Mouse (Mus musculus) cerebellum, postnatal 14 days (tissue): ENCODE results near the gene Fcer1g.
"Not testable (repeated sequence)": the region's sequence is repeated elsewhere in the genome, so short reads cannot be mapped to it uniquely, and the experiment has no call there.

Source experiments
- DNase-seq, 2 experiments: peaks; one replicate each; pipeline ENCODE4 v3.0.0; 2021; ENCODE audit warnings: mixed read lengths in 2 of 2

The Fcer1g gene

GRCm38 (mm10) chr1:171263666-171264461 lies 29.7 kb upstream of the Fcer1g start:
- no peak for DNase-seq

DNA sequence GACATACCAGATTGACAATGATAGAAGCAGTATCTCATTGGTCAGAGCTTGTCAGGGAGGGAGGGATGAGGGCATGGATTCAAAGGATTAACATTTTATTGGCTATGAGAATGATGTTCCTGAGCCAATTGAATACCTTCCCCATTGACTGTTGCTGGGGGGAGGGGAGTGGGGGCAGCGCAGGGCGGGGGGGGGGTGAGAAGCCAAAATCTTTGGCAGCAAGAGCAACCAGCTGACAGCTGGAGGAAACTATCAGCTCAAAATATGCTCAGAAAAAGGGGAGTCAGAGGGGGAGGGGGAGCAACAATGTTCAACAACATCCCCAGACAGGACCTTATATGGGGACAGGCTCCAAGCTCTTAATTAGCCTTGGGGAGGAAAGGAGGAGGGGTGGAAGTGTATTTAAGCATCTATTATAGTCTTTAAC lies 29.0 kb upstream of the Fcer1g start:
- peak; percentile 72 to 75 for DNase-seq

GRCm38 (mm10) chr1:171262594-171263130 lies 28.5 kb upstream of the Fcer1g start:
- DNase-seq: peak; percentile 80 to 83

DNA sequence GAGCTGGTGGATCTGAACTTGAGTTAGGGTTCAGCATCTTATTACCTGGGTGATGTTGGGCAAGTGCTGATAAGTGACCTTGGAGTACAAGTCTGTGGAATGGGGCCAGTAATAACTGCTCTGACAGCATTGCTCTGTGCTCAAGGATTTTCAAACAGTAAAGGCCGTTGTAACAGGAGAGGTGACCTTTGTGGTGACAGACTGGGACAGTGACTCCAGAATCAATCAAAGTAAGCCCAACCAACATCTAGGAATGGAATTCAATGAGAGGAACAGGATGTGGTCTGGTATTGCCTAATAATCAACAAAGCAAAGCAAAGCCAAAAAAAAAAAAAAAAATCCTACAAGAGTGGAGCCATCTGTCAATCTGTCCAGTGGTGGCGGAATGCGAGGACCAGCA lies 26.2 kb upstream of the Fcer1g start:
- DNase-seq: no peak

DNA sequence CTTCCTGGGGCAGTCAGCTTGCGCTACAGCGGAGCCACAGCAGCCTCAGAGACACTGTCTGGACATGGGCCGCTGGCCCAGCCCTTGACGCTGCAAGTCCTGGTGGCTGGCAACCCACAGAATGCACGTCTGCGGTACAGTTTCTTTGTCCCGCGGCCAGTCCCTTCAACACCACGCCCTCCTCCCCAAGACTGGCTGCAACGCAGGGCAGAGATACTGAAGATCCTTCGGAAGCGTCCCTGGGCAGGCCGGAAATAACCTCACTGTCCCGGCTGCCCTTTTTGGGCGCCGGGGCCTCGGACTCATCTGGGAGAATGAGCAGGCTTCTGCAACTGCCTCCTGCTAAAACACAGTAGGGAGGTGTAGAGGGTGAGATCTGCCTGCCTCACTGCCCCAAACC lies 24.8 kb upstream of the Fcer1g start:
- no peak for DNase-seq

DNA sequence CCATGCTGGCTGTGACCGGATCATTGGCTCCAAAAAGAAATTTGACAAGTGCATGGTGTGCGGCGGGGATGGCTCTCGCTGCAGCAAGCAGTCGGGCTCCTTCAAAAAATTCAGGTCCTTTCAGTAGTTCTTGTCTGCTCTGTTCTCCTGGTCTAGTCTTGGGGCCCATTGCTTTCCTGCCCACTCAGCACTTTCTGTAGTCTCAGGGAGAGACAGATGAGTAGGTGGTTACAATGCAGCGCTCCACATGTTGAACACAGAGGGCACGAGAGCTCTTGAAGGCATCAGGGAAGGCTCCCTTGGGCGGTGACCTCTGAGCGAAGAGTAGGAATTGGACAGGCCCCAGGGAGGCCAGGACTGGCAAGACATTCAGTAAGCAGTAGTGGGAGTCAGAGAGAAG lies 23.6 kb upstream of the Fcer1g start:
- no peak for DNase-seq

DNA sequence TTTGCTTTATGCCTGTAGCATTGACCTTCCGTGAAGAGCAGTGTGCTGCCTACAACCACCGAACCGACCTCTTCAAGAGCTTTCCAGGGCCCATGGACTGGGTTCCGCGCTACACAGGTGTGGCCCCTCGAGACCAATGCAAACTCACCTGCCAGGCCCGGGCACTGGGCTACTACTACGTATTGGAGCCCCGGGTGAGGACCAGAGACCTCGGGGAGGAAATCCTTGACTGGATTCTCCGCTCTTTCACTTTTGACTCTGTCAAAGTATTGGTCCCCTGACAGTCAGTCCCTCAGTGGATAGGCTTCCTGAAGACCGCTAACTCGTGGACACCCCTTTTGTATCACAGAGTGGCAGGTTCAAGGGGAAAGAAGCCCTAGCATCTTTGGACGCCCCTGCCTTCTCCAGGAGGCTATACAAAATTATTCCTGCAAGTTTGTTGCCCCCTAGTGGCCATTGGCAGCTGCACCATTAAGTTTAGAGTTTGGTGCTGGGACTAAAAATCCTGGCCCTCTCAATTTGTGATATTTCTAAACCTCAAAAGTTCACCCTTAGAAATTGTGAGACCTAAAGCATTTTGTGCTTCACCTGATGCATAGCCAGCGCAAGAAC lies 22.9 kb upstream of the Fcer1g start:
- DNase-seq: peak; percentile 76 to 81

DNA sequence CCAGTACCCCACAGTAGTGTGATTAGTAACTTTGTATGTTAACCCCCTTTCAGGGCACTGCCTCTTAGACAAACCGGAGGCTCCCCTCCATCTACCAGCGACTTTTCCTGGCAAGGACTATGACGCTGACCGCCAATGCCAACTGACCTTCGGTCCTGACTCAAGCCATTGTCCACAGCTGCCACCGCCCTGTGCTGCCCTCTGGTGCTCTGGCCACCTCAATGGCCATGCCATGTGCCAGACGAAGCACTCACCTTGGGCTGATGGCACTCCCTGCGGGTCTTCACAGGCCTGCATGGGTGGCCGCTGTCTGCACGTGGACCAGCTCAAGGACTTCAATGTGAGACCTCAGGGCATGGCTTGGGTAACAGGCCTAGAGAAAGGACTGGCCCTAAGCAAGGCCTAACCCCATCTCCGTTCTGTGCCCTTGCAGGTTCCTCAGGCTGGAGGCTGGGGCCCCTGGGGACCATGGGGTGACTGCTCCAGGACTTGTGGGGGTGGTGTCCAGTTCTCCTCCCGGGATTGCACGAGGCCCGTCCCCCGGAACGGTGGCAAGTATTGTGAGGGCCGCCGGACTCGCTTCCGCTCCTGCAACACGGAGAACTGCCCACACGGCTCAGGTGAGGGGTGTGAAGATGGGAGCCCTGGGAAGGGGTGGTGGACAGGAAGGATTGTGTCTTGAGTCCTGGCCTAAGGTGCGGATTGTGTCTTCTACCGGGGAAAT lies 22.1 kb upstream of the Fcer1g start:
- DNase-seq: no peak

GRCm38 (mm10) chr1:171252415-171252814 lies 18.2 kb upstream of the Fcer1g start:
- peak; percentile 50 to 54 for DNase-seq

GRCm38 (mm10) chr1:171251594-171252324 lies 17.6 kb upstream of the Fcer1g start:
- peak; percentile 43 to 54 for DNase-seq

DNA sequence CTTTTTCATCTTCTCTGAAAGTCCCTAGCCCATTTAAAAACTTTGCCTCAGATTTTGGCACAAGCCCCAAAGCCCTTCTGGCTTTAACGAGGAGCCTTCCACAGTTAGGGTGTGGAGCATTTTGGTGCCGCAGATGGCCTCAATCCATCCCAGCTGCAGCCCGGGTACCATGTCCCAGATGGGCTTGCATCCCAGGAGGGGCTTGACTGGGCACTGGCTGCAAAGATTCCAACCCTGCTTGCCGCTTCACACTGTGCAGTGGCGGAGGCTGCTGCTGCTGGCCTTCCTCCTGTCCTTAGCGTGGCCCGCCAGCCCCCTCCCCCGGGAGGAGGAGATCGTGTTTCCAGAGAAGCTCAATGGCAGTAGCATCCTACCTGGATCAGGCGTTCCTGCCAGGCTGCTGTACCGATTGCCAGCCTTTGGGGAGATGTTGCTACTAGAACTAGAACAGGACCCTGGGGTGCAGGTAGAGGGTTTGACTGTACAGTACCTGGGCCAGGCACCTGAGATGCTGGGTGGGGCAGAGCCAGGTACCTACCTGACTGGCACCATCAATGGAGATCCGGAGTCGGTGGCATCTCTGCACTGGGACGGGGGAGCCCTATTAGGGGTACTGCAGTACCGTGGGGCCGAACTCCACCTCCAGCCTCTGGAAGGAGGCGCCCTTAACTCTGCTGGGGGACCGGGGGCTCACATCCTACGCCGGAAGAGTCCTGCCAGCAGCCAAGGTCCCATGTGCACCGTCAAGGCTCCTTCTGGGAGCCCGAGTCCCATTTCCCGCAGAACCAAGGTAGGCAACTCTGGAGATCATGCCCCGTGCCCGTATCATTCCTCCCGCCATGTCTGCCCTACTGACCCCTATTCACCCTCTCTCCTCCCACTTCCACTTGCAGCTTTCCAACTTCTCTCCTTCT lies 16.8 kb upstream of the Fcer1g start, which contains the start of gene Ndufs2:
TSS of gene Ndufs2 (minus strand) at position 709 of the 914 bp plus-strand sequence.
- DNase-seq: peak; percentile 47 to 50

- DNase-seq: peak; percentile 55 to 65
Measured at GRCm38 (mm10) chr1:171249913-171250600, 15.9 kb upstream of the Fcer1g start, which contains the start of gene Adamts4. Adamts4 (plus strand) TSS chr1:171250421.

- DNase-seq: no peak
Measured at GRCm38 (mm10) chr1:171248386-171249226, 14.4 kb upstream of the Fcer1g start.

- no peak for DNase-seq
Measured at GRCm38 (mm10) chr1:171247916-171248315, 13.8 kb upstream of the Fcer1g start.

GRCm38 (mm10) chr1:171247453-171247841 lies 13.3 kb upstream of the Fcer1g start:
- no peak for DNase-seq

DNA sequence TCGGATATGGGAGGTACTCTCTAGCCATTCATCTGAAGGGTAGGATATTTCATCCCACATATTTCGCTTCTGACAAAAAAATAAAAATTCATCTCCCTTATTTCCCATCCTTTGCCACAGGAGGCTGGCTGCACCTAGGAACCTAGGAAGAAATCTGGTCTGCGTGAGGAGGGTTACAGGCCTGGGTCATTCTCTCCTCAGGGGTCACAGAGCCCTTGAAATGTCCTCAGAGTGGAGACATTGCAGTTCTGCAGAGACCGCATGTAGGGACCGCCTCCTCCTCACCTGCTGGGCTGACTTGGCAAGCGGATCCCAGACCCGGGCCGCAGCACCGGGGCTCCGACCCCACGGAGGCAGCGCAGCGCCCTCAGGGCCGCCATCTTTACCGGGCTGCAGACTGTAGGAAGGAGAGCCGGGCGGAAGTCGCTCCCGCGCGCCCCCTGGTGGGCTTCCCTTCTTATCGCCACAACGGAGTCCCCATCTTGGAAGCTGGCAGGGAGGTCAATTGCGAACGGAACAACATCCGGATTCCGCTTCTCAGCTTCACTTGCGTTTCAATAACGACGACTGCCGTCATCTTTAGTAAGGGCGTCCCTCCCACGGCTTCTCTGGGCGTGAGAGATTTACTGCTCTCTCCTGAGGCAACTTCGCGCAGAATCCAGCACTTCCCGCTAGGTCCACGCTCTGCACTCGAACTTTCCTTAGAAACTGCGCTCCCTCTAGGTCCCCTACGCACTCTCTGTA lies 12.7 kb upstream of the Fcer1g start:
- DNase-seq: peak; percentile 99

GRCm38 (mm10) chr1:171245353-171245752 lies 11.2 kb upstream of the Fcer1g start:
- no peak for DNase-seq

- DNase-seq: not testable (repeated sequence)
Measured at GRCm38 (mm10) chr1:171241952-171242351, 7.8 kb upstream of the Fcer1g start.

DNA sequence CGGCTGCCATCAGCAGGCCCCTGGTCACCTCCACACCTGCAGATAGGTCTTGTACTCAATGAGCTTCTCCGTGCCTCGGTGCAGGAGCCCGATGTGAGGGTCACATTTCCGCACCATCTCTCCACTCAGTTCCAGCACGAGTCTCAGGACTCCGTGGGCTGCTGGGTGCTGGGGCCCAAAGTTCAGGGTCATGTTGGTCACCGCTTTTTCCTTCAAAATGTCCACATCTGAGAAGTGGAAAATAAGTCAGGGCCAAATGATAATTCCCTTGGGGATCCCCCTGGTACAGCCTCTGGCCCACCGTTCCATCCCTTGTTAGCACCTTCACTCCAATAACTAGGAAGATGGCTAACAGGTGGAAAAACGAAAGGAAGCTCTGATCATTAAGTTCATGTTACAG lies 6.7 kb upstream of the Fcer1g start:
- no peak for DNase-seq
